Mouse (Mus musculus) adrenal gland, postnatal 36 days (tissue): Measurements from ENCODE around the gene Sh3glb2. TPM values are rescaled to one million over a fixed set of nuclear protein-coding genes. Genes with fewer than 3 reads are reported as not detected.

Experiments used
- DNase-seq, 2 experiments: peaks; one replicate each; pipeline ENCODE4 v3.0.0; 2021; ENCODE audit warnings: mixed read lengths in 1 of 2
- long read RNA-seq, 2 experiments: library from polyadenylated mRNA; stranded (forward); transcript quantifications; one replicate each; pipeline ENCODE4 v2.0.0; 2021; ENCODE audit warnings: borderline sequencing depth in 2 of 2
- total RNA-seq, 2 experiments: library from RNA; stranded (reverse); gene quantifications; 2 replicates each; pipeline ENCODE4 v1.2.3; 2021

Gene Sh3glb2
- total RNA-seq = 10 to 100 TPM; 68.2 to 69.5 TPM
- long read RNA-seq, experiment 1, transcript Sh3glb2-201 (11 exons, 1,810 nt) = major isoform, 79 of 149 reads
- long read RNA-seq, experiment 1, partial matches to known transcripts = 17 of 149 reads
- long read RNA-seq, experiment 1, other reads (novel, unspliced or antisense) = 53 of 149 reads
- long read RNA-seq, experiment 2, transcript Sh3glb2-201 (11 exons, 1,810 nt) = major isoform, 38 of 66 reads
- long read RNA-seq, experiment 2, partial matches to known transcripts = 4 of 66 reads
- long read RNA-seq, experiment 2, other reads (novel, unspliced or antisense) = 23 of 66 reads

GRCm38 (mm10) chr2:30358533-30359531 is at the start of gene Sh3glb2:
Gene Sh3glb2, minus strand, starts transcription at chr2:30359337.
- peak; percentile 89 to 97 for DNase-seq

GRCm38 (mm10) chr2:30408452-30409100 is 49.4 kb upstream of the Sh3glb2 start:
- DNase-seq = no peak

GRCm38 (mm10) chr2:30407778-30408177 is 48.6 kb upstream of the Sh3glb2 start:
- DNase-seq = no peak

GRCm38 (mm10) chr2:30407221-30407620 is 48.1 kb upstream of the Sh3glb2 start:
- no peak for DNase-seq

- no peak for DNase-seq
Observed at GRCm38 (mm10) chr2:30403870-30404269, 44.7 kb upstream of the Sh3glb2 start.

GRCm38 (mm10) chr2:30402843-30403242 is 43.7 kb upstream of the Sh3glb2 start:
- no peak for DNase-seq

- no peak for DNase-seq
Observed at GRCm38 (mm10) chr2:30402351-30402826, 43.3 kb upstream of the Sh3glb2 start.

- DNase-seq = no peak
Observed at GRCm38 (mm10) chr2:30401581-30401980, 42.4 kb upstream of the Sh3glb2 start.

- DNase-seq = no peak
Observed at GRCm38 (mm10) chr2:30399191-30400171, 40.3 kb upstream of the Sh3glb2 start.

GRCm38 (mm10) chr2:30397986-30398512 is 38.9 kb upstream of the Sh3glb2 start:
- DNase-seq = no peak

- no peak for DNase-seq
Observed at GRCm38 (mm10) chr2:30396246-30396645, 37.1 kb upstream of the Sh3glb2 start.

- no peak for DNase-seq
Observed at GRCm38 (mm10) chr2:30395757-30396156, 36.6 kb upstream of the Sh3glb2 start.

- no peak for DNase-seq
Observed at GRCm38 (mm10) chr2:30393370-30393656, 34.2 kb upstream of the Sh3glb2 start.

GRCm38 (mm10) chr2:30392577-30393369 is 33.6 kb upstream of the Sh3glb2 start:
- peak; percentile 85 for DNase-seq

- peak; percentile 97 for DNase-seq
Observed at GRCm38 (mm10) chr2:30392114-30392576, 33.0 kb upstream of the Sh3glb2 start, which contains the start of gene Dolpp1. Gene Dolpp1, plus strand, starts transcription at chr2:30392254.

- DNase-seq = no peak
Observed at GRCm38 (mm10) chr2:30389000-30389399, 29.9 kb upstream of the Sh3glb2 start.

GRCm38 (mm10) chr2:30386913-30387312 is 27.8 kb upstream of the Sh3glb2 start:
- DNase-seq = no peak

- DNase-seq = no peak
Observed at GRCm38 (mm10) chr2:30385591-30385990, 26.5 kb upstream of the Sh3glb2 start.

- DNase-seq = no peak
Observed at GRCm38 (mm10) chr2:30384814-30385213, 25.7 kb upstream of the Sh3glb2 start.

- DNase-seq = no peak
Observed at GRCm38 (mm10) chr2:30381377-30381725, 22.2 kb upstream of the Sh3glb2 start.
